Mouse (Mus musculus) activated CD4-positive, CD25-positive, alpha-beta regulatory T cell, adult 4 months (primary cell): Measurements from ENCODE around the gene Bbc3. TPM values are rescaled to one million over a fixed set of nuclear protein-coding genes. Genes with fewer than 3 reads are reported as not detected.
"Not testable (repeated sequence)": the region's sequence is repeated elsewhere in the genome, so short reads cannot be mapped to it uniquely, and the experiment has no call there.

Source experiments
- ATAC-seq: one replicate; pipeline ENCODE4 v1.8.0; 2017
- polyA plus RNA-seq, 2 experiments: library from polyadenylated mRNA; unstranded; fragments of 100-300 nt; shearing (Covaris generic); gene quantifications; one replicate each; pipeline ENCODE4 v1.2.1; 2017

Bbc3 gene
- polyA plus RNA-seq, 2 experiments from 2014 or later: 0.43 to 1.5 TPM

DNA sequence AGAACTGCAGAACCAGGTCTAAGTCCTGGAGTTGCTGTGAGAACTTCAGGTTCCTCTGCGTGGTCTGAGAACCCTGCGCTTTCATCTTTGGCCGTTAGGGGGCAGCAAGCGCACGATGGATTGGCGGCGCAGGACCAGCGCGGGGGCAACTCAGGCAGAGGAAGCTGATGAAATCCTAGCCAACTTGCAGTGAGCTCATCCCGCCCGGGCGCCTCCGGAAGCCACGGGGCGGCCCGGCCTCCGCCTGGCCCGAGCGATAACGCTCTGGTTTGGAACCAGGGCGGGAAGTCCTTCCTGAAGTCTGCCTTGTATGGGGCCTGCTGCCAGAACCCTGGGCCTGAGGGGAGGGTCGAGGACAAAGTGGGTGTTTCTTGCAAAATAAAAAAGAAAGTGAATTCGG, 13.4 kb upstream of the Bbc3 start:
- peak; percentile 52 for ATAC-seq

DNA sequence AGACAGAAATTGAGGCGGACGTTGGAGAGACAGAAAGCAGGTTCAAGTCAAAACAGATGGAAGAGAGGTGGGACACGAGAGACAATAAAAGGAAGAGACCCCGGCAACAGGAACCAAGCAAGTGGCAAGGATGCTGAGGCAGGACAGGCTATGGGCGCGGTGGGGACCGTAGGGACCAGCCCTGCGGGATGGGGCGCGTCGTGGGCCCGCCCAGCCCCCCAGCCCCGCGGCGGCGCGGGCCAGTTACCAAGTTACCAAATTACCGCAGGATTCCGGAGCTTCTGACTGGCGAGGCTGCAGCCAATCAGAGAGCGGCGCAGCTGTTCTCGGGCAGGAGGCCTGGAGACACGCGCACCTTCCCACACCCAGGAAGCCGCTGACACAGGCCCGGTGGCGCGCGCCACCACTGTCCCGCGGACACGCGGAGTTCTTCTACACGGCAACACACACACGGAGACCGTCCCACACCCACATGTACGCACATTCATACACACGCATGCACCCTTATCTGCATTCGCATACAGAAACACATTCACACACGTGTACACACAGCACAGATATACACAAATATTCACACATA, 12.8 kb upstream of the Bbc3 start:
- peak; percentile 69 for ATAC-seq

DNA sequence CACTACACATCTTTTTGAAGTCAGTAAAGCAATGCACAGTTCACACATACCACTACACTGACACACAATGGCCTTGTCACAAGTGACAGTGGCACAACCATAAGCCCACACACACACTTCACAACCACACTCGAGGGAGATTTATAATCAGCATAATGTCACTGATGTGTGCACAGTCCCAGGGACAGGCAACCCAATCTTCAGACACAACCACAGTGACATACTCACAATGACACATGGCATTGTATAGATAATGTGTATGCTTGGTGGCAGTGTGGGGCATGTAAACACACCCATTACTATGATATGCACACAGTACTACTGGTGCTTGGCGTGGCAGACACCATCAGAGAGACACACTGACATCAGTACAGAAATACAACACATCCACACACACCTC, 12.0 kb upstream of the Bbc3 start:
- no peak for ATAC-seq

DNA sequence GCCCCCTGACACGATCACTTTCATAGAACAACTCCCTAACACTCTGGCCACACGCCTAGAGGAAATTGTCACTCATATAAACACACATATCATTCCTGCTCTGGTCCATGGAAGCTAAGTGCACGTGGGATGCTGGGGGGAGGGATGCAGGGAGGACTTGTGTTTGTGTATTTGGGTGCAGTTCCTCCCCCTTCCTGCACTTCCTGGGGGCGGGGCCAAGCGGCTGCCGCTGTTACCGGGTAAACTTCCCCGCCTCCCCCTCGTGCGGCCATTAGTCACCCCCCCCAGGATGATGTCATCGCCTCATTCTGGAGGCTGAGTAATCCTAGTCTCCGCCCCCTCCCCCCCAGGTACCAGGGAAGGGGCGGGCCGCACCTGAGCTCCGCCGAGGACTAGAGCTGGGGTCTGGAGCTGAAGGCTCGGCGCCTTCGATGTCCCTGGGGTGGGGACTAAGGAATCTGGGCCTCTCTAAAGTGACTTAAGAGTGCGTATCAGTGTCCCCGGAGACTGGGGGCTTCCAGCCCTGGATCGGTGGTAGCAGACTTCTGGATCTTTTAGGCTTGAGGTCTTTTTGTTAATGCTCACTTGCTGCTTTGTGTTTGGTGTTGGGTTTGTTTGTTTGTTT, 11.3 kb upstream of the Bbc3 start:
- peak; percentile 52 for ATAC-seq

DNA sequence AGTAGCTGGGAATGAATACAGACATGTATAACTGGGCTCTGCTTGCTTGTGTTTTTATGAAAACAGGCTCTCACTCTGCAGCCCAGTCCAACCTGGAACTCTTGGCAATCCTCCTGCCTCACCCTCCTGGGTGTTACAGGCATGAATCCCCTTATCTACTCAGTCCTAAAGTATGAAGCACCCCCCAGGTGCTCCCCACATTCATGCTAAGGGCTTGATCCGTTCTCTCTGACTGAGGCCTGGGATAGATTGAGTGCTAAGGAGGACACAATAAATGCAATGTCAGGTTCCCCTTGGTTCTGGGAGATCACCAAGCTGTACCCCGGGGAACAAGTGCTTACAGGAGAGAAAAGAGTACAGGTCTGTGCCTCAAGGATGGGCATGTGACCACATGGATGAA, 10.6 kb upstream of the Bbc3 start:
- no peak for ATAC-seq

DNA sequence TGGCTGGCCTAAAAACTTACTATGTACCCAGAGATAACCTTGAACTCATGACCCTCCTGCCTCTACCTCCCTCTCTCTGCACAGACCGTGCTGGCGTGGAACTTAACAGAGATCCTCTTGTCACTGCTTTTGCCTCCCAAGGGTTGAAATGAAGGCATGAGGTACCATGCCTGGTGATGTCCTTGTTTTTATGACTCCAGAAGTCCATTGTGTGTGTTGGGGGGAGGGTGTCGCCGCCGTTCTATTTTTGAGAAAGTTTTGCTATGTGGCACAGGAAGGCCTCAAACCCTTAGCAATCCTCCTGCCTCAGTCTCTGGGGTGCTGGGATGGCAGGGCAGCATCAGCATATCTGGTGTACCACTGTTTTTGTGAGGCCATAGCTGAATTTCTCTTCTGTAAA, 9.3 kb upstream of the Bbc3 start:
- ATAC-seq: no peak

DNA sequence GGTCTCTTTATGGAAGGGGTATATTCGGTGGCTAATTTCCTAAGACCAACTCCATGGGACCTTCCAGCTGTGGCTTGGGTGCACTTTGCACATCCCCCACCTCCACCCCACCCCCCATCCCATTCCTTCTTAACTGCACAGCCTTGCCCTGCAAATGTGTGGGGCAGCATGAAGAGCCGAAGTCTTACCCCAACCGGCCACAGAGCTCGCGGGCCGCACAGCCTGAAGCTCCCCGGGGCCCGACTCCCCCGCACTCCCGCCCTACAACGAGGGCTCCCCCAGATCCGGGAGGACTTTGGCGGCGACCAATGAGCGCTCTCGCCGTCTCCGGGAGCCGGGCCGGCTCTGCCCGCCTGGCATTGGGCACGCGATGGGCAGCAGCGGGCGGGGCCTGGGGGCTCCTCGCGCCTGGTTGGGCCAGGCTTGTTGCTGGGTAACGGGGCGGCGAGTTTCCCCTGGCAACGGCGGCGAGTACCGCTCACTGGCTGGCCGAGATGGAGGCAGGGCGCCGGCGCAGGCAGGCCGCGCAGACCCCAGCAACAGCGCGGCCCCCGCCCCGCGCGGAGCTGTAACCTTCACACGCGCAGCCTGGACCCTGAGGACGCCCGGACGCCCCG, 8.7 kb upstream of the Bbc3 start:
- ATAC-seq: peak; percentile 30

DNA sequence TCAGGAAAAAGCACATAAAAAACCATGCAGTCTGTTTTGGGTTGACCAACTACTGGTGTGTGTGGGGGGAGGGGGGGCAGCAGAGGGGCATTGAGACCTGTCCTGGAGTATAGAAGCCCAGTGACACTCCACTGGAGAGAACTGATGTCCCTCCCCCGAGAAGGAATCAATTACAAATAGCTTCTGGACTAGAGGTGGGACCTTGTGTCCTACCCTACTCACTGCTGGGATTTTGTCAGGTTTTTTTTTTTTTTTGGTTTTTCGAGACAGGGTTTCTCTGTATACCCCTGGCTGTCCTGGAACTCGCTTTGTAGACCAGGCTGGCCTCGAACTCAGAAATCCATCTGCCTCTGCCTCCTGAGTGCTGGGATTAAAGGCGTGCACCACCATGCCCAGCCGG, 1.1 kb upstream of the Bbc3 start:
- ATAC-seq: not testable (repeated sequence)

DNA sequence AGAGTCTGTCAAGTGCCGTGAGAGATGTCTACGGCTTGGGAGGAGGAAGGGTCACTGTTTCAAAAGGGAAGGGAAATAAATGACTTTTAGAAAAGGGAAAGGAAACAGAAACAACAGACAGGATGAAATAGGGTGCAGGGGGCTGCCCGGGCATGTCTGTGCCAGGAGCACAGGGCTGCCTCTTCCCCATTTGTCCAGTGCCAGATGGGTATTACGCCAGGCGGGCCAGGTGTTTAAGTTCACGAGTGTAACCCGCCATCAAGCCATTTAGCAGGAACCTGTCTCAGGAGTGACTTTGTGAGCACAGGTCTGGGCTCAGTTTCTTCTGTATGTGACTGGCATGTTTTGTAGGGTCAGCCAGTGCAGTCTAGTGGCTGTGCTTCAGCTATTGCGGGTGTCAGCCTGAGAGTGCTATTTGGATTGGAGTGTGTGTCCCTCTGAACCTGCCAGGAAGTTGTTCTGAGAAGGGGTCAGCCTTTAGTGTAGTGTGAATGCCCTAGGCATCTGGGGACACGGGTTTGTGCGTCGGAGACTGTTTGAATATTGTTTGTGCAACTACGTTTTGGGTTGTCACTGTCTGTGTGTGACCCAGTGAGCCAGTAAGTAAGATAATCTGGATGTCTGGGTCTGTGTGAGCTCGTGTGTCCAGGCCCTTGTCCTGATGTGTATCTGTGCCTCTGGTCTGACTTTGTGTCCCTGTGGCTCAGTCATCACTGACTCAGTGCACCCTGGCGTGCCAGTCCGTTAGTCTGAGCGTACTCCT, 543 bp downstream of the Bbc3 start:
- no peak for ATAC-seq

DNA sequence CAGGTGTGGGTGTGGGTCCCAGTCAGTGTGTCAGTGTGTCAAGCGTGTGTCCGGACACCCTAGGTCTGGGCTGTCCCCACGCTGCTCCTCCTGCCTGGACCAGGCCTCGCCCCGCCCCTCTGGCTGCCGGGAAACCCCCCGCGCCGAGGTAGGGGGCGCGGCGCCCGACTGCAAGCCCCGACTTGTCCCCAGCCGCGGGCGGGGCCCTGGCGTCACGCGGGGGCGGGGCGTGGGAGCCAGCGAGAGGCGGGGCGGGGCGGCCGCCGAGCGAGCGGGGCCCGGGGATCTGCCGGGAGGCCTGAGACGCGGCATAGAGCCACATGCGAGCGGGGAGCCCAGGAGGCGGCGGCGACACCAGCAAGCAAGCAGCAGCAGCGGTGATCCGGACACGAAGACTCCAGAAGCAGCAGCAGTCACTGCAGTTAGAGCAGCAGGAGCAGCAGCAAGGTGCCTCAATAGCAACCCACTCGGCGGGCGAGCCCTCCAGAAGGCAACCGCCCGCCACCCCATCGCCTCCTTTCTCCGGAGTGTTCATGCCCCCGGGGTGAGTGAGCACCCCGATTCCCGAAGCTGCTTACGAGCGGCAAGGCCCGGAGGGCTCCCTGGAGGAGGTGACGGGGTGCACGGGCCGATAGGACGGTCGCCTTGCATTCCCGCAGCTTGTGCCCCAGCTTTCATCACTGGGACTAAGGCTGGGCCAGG, 1.3 kb downstream of the Bbc3 start:
- peak; percentile 37 for ATAC-seq

DNA sequence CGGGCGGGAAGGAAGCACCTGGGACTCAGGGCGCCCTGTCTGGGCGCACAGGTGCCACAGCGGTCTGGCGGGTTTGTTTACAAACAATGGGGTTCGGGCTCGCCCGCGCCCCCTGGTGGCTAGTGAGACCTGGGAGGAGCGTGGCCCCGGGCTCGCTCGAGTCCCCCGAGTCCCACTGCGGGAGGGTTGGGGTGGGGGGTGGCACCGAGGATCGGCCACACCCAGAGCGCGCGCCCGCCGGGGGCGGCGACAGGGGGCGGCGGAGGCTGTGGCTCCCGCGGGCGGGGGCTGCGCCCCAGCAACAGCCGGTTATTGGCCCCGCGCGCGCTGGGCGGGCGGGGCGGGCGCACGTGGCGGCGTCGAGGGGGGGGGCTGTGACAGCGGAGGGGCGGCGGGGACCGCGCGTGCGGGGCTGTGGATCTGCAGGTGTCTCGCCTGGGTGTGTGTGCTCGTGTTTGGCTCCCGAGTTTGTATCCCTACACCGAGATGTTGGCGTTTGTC, 1.9 kb downstream of the Bbc3 start:
- peak; percentile 37 for ATAC-seq

DNA sequence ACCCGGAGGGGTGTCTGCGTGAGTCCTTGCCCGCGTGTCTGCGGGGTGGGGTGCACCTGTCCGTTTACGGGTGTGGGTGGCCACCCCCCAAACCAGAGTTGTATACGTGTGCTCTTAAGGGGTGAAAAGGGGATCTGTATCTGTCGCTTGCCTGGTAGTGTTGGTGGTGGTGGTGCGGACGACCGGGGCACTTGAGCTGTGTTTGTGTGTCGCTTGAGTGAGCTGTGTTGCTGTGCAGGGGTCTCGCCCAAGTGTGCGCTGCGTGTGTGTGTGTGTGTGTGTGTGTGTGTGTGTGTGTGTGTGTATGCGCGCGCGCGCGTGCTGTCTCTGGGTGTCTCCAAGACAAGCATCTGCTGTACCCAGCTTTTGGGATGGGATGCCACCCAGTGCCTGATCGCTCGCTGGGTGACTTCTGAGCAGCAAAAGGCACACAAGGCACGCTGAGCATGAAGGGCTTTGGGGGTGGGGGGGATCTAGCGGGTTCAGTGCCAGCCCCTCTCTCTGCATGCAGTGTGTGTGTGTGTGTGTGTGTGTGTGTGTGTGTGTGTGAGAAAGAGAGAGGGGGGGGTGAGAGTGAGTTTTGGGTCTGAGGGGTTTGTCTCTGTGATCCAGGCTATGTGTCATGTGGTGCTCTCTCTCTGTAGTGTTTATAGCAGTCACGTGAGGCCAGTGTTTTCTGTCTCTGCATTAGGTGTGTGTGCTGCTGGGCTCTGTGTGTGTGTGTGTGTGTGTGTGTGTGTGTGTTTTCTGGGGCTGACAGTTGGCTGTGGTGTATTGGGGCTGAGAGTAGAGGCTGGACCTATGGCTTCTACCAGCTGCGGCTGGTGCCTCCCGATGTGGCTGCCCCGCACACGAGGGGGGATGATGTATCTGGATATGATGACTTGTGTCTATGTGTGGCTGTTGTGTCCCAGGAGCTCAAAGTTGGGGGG, 2.6 kb downstream of the Bbc3 start:
- ATAC-seq: peak; percentile 9

DNA sequence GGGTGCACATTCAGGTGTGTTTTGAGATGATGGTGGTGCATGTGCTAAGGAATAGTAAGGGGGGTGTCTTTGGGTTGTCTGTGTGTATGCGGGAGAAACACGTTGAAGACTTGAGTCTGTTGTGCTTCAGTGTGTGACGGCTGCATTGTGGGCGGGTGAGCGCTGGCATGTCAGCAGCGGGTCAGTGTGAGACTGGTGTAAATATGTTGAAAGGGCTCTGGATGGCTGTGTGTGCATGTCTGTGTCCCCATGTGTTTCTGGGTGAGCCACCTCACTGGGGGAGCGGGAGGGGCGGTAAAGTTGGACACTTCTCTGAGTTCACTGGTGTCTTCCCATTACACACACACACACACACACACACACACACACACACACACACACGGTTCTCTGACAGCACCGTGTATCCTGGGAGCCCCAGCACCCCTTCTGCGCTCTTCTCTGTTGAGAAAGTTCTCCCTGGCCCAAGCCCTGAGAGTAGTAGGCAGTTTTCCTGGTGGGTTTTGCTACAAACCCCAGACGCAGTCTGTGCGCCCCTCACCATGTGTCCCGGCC, 3.3 kb downstream of the Bbc3 start:
- no peak for ATAC-seq

DNA sequence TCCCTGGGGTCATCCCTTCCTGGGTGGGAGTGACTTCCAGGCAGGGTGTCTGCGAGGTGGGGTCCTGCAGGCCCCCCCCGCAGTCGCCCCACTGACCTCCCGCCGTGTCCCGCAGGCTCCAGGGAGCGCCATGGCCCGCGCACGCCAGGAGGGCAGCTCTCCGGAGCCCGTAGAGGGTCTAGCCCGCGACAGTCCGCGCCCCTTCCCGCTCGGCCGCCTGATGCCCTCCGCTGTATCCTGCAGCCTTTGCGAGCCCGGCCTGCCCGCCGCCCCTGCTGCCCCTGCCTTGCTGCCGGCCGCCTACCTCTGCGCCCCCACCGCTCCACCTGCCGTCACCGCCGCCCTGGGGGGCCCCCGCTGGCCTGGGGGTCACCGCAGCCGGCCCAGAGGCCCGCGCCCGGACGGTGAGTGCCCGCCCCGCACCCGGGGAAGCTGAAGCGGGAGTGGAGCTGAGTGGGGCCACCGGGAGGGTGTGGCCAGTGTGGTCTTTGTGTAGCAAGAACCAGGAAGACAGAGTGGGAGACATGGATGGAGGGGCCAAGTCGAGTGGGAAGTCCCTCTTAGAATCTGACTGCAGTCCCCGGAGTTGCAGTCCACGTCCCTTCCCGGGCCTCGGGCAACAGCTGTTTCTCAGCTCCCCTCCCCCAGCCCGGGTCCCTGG, 3.9 kb downstream of the Bbc3 start:
- no peak for ATAC-seq

DNA sequence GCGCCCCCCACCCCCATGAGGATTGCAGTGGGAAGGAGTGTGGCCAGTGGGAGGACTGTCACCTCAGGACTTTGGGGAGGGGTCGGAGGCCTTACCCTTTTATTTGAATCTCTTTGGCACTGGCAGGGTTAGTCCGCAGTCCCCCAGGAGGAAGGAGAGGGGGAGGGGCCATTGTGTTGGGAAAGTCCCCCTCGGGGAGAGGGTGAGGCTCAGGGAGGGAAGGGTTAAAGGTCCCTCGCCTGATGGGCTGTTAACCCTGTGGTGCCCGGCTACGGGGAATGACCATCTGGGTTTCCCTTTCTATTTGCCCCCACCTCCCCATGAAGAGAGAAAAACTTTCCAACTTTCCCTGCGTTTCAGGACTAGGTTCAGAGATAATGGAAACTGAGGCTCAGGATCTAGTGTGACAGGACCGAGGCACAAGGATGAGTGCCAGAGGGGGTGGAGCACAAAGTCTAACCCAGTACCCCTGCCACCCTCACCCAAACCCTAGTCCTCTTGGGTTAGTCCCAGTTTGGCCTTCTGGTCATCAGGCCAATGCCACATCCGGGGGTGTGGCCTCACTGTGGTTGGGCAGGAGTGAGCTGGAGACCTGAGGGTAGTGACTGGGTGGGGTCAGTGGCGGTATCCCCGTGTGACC, 4.6 kb downstream of the Bbc3 start:
- no peak for ATAC-seq

DNA sequence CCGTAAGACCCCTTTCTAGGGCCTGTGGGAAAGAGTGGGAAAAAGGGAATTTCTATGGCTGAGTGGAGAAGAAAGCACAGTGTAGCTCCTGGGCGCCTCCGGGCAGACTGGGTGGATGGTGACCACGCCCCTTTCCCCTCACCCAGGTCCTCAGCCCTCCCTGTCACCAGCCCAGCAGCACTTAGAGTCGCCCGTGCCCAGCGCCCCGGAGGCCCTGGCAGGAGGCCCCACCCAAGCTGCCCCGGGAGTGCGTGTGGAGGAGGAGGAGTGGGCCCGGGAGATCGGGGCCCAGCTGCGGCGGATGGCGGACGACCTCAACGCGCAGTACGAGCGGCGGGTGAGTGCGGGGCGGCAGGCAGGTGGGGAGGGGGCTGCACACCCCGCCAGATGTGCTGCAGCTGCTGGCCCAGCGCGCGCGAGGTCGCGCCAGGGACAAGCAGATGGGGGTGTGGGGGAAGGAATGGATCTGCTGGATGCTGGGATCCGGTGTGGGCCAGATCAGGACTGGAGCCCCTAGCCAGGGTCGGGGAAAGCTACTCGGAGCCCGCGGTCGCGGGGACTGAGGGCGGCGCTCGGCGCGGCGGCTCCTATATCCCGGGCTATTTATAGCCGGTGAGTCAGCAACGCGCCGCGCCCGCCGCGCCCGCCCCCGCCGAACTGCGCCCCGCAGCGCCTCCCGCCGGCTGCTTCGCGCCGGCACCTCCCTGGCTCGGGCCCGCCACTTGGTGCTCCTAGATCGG, 5.5 kb downstream of the Bbc3 start:
- peak; percentile 35 for ATAC-seq

DNA sequence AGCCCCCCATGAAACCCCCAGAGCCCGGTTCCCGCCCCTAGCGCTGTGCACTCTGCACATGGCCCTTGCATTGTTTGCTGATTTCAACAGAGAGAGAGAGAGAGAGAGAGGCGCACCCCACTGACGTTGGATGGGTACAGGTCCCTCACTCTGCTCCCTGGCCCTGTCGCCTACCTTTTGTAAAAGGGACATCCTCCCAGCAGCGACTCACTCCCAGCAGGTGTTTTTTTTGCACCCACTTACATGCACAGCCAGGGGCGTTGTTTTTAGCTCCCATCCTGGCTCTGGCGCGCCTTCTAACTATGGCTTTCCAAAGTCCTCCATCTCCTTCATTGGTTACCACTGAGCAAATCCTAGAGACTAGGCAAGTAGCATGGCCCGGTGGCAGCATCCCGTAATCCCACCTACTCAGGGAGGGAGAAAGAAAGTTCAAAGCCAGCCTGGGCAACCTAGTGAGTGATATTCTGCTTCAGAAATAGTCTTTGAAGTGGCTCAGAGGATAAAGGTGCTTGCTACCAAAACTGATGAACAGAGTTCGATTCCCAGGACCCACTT, 6.1 kb downstream of the Bbc3 start:
- no peak for ATAC-seq

DNA sequence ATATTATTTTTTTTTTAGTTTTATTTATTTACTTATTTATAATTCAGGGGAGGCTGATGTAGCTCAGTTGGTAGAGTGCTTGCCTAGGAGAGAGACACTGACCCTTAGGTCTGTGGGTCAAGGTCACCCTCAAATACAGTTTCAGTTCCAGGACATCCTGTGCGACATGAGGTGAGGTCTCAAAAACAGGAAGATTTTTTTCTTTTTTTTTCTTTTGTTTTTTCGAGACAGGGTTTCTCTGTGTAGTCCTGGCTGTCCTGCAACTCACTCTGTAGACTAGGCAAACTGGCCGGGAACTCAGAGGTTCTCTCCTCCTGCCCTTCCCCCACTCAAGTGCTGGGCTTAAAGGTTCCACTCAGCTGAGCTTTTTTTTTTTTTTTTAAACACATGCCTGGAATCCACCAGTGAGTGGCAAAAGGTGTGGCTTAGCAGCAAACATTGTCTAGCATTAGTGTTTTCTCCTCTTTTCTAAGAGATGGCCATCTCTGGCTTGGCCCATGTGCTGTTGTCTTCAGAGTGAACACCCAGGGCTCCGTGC, 7.1 kb downstream of the Bbc3 start:
- no peak for ATAC-seq

DNA sequence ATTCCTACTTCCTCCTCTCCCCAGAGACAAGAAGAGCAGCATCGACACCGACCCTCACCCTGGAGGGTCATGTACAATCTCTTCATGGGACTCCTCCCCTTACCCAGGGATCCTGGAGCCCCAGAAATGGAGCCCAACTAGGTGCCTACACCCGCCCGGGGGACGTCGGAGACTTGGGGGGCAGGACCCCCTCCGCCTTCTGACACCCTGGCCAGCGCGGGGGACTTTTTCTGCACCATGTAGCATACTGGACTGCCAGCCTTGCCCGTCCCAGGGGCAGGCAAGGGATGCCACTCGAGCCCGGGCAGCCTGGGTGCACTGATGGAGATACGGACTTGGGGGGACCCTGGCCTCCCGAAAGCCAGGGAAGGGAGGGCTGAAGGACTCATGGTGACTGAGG, 8.9 kb downstream of the Bbc3 start:
- ATAC-seq: no peak
